Mouse (Mus musculus): ENCODE measurements around the gene Gm20388.

DNA sequence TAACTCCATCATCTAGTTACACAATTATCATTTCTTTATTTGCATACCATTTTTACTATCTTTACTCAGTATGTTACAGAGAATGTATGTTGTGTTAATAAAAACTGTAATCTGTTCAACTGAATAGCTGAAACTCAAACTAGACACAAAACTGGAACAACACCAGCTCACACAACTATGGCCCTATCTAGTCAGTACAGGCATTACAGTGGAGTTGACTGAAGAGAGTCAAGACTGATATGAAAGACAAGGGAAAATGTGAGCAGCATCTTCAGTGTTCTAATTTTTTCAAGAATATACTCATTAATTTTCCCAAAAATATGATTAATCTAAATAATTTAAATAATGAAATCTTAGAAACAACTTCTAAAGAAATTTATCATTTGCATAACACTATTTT, 3044.6 kb downstream of the Gm20388 start:
- no peak for TF ChIP-seq CTCF (IDR thresholded peaks at IDR 0.05; ENCODE audit: borderline replicate concordance, extremely low read depth, insufficient read depth, insufficient read length)
- no peak for TF ChIP-seq POLR2A (IDR thresholded peaks at IDR 0.05; ENCODE audit: borderline replicate concordance, extremely low read depth, insufficient read depth, insufficient read length, poor library complexity, severe bottlenecking)

Measured in brain, embryonic 14.5 days (tissue).